Mouse (Mus musculus) mammary gland, adult 2 months (tissue): ENCODE data around the gene Olfr78. TPM values are rescaled to one million over a fixed set of nuclear protein-coding genes. Genes with fewer than 3 reads are reported as not detected.

Experiments
- polyA plus RNA-seq: library from polyadenylated mRNA; depleted of rRNA; stranded (reverse); fragments of >200 nt; gene quantifications from 2 replicates; pipeline ENCODE4 v1.2.3, GENCODE M21; 2012; ENCODE audit warnings: low replicate concordance; rRNA removed

The Olfr78 gene
- 3.2 and 8.0 TPM in 2 replicates for polyA plus RNA-seq

DNA sequence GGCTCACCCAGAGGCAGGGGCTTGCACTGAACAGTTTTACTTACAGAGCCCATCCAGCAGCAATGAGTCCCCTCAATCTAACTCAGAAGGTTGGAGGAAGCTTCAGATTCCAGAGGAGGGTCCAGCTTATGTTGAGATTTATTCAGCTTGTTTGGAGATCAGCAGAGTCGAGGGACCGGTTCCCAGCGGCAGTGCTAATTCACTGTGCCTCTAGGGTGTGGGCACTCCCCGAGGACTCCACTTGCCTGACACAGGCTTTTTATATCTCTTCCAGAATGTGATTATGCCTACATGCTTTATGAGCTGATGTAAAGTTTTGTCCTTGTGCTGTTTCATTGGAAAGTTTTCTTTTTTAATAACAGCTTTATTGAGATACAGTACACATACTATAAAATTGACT is at the start of gene Olfr78, which contains the start of gene Olfr560:
Gene Olfr78, minus strand, starts transcription at position 206 of the 400 bp plus-strand sequence.
Gene Olfr560, minus strand, starts transcription at position 101 of the 400 bp plus-strand sequence.

DNA sequence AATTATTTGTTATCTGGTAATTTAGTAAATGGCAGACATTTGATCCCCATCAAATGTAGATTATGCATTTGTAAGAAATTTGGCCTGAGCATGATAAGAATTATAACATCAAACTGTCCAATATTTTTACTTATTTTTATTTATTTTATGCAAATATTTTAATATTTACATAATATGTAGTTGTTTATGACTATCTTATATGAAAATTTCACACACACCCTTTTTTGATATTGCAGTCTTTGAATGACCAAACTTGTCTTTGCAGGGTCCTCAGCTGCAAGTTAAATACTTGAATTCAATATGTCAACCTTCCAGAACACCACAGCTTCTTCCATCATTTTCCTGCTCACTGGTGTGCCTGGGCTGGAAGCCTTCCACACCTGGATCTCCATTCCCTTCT is 43.9 kb upstream of the Olfr78 start, which contains the start of gene Olfr564:
Gene Olfr564, plus strand, starts transcription at position 301 of the 400 bp plus-strand sequence.

DNA sequence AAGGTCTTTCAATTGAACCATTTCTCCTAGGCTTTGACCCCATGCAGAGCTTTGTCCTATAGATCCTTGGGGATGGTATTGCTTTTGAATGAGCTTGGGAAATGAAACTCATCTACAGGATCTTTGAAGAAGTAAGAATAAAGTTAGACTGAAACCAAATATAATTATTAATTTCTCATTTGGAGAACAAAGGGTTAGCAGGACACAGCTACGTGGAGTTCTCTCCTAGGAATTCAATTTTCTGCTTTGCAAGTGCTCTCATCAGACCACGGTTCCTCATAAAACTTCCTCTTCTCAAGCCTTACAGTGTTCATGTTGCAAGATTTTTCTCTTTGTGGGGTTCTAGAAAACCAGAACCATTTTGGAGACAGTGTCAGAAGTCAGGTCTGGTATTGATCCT is 11.7 kb upstream of the Olfr78 start, which contains the start of gene Olfr561:
Gene Olfr561, plus strand, starts transcription at position 301 of the 400 bp plus-strand sequence.

DNA sequence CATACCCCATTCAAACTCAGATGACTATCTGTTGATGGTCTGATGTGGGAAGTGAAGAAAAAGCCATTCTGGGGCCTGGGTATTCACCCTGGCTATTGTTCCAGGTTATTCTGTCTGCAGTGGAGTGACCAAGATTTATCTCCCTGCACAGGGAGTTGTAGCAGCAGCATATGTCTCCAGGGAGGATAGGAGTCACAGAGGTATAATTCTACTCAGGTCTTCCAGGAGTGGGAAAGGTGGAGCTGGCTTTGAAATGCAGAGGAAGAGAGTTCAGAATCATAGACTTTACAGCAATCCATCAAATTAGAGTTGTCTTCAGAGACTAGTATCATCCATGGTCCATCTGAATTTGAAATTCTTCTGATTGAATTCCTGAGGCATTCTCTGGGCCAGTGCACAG is 31.9 kb downstream of the Olfr78 start, which contains the start of gene Olfr559:
Gene Olfr559, minus strand, starts transcription at position 101 of the 400 bp plus-strand sequence.

DNA sequence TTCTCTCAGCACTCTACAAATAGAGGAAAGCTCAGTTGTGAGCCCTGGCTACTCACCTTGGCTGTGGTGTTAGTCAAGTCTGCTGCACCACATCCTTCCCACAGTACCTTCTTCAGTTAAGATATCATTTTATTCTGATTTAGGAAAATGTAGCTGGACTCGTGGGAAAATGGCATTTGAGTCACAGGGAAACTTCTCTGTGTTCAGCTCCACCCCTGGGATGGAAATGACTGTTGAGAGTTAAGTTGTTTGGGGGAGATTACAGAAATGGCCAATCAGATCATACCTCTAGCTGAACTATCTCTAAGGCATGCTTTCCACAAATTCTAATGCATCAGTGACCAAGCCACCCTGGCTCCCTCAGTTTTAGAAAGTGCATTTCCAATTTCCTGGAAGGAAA is 40.3 kb downstream of the Olfr78 start, which contains the start of gene Olfr33:
Gene Olfr33, minus strand, starts transcription at position 101 of the 400 bp plus-strand sequence.

DNA sequence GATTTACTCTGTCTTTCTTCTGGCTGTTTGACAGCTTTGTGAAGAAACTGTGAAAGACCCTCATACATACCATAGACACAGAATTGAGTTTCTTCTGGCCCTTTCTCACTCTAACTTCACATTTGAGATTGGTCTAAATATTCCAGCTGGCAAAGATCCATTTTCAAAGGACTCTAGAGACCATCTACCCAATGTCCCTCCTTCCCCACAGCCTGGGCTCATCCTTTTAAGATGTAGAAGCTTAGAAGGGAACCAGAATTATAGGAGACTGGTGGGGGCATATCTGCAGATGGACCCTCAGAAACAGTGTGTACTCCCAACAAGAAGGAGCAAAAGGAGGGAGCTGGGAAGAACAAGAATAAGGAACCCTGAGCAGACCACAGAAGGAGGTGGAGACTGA is 57.4 kb downstream of the Olfr78 start, which contains the start of gene Olfr558:
Gene Olfr558, plus strand, starts transcription at position 301 of the 400 bp plus-strand sequence.

DNA sequence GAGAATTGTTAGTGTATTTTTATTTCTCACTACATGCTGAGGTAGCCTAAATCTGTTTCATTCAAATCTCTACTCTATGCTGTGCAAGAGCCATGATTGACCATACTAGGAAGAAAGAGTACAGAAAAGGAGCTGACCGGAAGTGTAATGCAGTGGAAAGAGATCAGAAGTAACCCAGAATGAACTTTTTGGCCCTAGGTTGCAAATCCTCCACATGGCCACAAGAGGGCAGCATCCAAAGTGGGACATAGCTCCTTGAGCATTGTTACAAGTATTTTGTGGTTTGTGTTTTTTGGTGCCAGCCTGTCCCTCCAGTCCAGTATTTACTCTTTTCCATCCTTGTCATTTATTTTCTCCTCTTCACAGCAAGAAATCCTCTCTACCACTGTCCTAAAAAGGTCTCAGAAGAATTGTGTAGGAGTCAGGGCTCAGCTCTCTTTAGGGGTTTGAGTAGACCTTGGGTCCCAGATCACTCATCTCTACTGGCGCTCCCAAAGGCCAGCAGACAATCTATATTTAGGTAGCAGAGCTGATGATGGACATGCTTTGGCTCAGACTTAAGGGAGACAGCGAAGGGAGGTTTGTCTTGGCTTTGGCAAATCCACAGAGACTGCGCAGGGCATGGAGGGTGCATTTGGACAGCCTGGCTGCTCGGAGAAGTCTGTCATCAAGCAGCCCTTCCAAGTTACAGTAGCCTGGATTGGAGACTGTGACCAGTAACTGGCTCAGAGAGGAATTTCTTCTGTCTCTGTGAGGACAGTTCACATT is 63.7 kb downstream of the Olfr78 start, which contains the start of gene Olfr557:
Gene Olfr557, plus strand, starts transcription at position 553 of the 768 bp plus-strand sequence.

Other genes with a start within 250 kb of the Olfr78 start
- not detected in 2 replicates for gene Olfr547, start 224.7 kb downstream of the Olfr78 start, polyA plus RNA-seq
- gene Olfr548-ps1, start 218.6 kb downstream of the Olfr78 start, polyA plus RNA-seq = not detected in 2 replicates
- gene Olfr549, start 209.6 kb downstream of the Olfr78 start, polyA plus RNA-seq = not detected in 2 replicates
- 6.6 and 12.9 TPM in 2 replicates for gene Trim21, start 194.0 kb downstream of the Olfr78 start, polyA plus RNA-seq
- gene Olfr550, start 188.0 kb downstream of the Olfr78 start, polyA plus RNA-seq = 0.78 and 0.91 TPM in 2 replicates
- gene Olfr551, start 167.6 kb downstream of the Olfr78 start, polyA plus RNA-seq = not detected in 2 replicates
- gene Olfr552, start 161.7 kb downstream of the Olfr78 start, polyA plus RNA-seq = not detected in 2 replicates
- gene Olfr553, start 141.3 kb downstream of the Olfr78 start, polyA plus RNA-seq = not detected in 2 replicates
- gene Olfr554, start 121.0 kb downstream of the Olfr78 start, polyA plus RNA-seq = not detected in 2 replicates
- not detected in 2 replicates for gene Olfr555, start 100.6 kb downstream of the Olfr78 start, polyA plus RNA-seq
- gene Olfr556, start 94.6 kb downstream of the Olfr78 start, polyA plus RNA-seq = not detected in 2 replicates
- 23.8 and 50.9 TPM in 2 replicates for gene Trim68, start 72.1 kb downstream of the Olfr78 start, polyA plus RNA-seq
- gene Olfr557, start 63.6 kb downstream of the Olfr78 start, polyA plus RNA-seq = not detected in 2 replicates
- gene Olfr558, start 57.3 kb downstream of the Olfr78 start, polyA plus RNA-seq = 2.3 and 6.1 TPM in 2 replicates
- gene Olfr33, start 40.4 kb downstream of the Olfr78 start, polyA plus RNA-seq = 0.33 TPM in 1 of 2 replicates, not detected in the other
- not detected in 2 replicates for gene Olfr559, start 32.0 kb downstream of the Olfr78 start, polyA plus RNA-seq
- 0.09 TPM in 1 of 2 replicates, not detected in the other for gene Olfr560, start 105 bp downstream of the Olfr78 start, polyA plus RNA-seq
- gene Olfr561, start 11.8 kb upstream of the Olfr78 start, polyA plus RNA-seq = 0.11 TPM in 1 of 2 replicates, not detected in the other
- not detected in 2 replicates for gene Olfr564, start 44.0 kb upstream of the Olfr78 start, polyA plus RNA-seq
- not detected in 2 replicates for gene Olfr566, start 99.3 kb upstream of the Olfr78 start, polyA plus RNA-seq
- gene Olfr568, start 117.7 kb upstream of the Olfr78 start, polyA plus RNA-seq = not detected in 2 replicates
- gene Olfr569, start 131.4 kb upstream of the Olfr78 start, polyA plus RNA-seq = not detected in 2 replicates
- not detected in 2 replicates for gene Olfr570, start 135.1 kb upstream of the Olfr78 start, polyA plus RNA-seq
- not detected in 2 replicates for gene Olfr571, start 158.1 kb upstream of the Olfr78 start, polyA plus RNA-seq
- gene Olfr572, start 164.9 kb upstream of the Olfr78 start, polyA plus RNA-seq = not detected in 2 replicates
- not detected in 2 replicates for gene Olfr573-ps1, start 183.1 kb upstream of the Olfr78 start, polyA plus RNA-seq
- not detected in 2 replicates for gene Olfr574, start 189.0 kb upstream of the Olfr78 start, polyA plus RNA-seq
- gene Olfr575, start 199.3 kb upstream of the Olfr78 start, polyA plus RNA-seq = not detected in 2 replicates
- not detected in 2 replicates for gene Olfr576, start 203.2 kb upstream of the Olfr78 start, polyA plus RNA-seq
- gene Olfr577, start 216.5 kb upstream of the Olfr78 start, polyA plus RNA-seq = not detected in 2 replicates
- not detected in 2 replicates for gene Olfr578, start 229.9 kb upstream of the Olfr78 start, polyA plus RNA-seq